Mouse (Mus musculus): ENCODE results near the gene Cast.

The Cast gene

DNA sequence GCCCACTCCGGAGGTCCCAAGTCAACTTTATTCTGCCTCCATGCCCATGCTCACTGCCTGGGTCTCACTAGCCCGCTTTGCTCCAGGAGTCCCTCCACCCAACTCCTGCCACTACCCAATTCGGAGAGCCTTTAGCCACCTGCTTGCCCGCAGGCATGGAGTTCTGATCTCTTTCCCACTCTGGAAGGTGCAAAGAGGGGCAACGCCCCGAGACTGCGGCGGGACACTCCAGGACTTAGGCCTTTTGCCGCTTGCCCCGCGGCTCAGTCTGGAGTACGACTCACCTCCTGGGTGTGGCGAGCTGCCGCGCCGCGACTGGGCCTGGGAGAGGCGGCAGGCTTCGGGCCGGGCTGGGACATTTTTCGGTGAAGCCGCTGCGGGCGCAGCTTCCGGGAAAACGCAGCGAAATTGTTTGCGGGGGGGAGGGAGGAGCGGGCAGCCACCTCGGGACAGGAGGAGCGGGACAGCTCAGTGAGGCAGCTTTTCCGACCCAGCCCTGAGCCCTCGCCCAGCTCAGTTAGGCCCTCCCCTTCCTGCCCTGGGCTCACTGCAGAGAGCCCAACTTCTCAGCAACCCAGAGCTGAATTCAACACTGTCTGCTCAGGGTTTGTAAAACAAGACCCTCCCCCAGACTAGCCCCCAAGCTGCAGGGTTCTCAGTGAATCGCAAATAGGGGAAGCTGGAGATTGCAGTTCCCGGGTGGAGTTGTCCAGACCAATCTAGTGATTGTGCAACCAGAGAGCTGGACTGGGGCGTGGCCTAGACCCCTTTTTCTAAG lies at the start of gene Cast:
TSS of gene Cast (minus strand) at position 659 of the 778 bp plus-strand sequence.
- peak; percentile 55 to 59 for DNase-seq

DNA sequence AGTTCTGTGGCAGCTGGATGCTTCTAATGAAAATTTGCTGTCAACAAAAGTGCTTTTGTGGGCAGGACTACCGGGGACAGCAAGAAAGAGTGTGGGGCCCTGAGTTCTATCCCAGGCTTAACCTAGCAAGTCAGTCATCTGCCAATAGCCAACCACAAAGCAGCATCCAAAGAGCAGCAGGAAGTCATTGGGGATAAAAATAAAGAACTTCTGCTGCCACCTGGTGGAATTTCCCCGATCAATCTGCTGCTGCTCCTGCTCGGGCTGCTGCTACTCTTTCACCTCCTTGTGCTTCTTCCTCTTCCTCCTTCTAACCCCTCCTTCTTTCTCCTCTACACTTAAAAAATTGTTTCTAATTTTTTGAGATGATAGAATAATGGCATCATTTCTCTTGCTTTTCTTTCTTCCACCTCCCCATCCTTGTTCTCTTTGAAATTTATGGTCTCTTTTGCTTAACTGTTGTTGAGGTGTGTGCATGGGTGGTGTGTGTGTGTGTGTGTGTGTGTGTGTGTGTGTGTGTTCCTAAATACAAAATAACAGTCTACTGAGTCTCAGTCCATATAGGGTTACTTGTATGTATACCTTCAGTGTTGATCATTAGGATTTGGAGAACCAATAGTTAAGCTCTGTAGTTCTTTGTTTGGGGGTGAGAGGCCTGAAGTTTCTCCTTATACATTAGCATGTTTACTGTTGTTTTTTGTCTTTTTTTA lies 45.9 kb upstream of the Cast start:
- DNase-seq = peak; percentile 68 to 72

DNA sequence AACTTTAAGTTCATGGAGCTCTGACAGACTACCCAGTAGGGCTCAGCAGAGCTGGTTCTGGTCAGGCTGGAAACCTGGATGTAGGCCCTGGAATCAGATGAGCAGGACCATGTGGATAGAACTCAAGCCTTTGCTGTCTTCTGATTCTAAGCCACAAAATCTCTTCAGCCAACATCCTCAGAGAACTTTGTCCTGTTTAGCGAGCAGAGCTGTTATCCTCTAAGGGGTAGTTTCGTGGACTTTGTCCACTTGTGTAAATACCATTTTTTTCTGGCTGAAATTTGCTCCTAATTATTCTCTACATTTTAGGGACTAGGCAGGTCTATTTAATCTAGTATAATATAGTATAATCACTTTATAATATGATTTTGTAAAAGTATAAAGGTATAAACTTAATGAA lies 42.2 kb upstream of the Cast start:
- no peak for DNase-seq

DNA sequence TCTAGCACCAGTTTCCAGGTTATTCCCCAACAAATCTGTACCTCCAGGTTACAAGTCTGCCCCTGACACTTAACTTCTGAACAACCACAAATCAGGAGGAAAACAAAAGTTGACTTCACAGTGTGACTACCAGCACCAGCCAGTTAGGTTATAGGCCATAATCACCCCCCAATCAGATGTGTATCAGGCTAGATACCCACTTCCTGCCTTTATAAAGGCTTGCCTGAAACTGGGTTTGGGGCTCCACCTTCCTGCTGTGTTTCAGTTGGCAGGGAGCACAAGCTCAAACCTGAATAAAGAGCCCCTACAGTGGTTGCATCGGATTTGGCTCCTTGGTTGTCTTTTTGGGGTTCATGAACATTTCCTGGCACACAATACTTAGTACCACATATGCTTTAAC lies 37.3 kb upstream of the Cast start:
- DNase-seq = no peak

DNA sequence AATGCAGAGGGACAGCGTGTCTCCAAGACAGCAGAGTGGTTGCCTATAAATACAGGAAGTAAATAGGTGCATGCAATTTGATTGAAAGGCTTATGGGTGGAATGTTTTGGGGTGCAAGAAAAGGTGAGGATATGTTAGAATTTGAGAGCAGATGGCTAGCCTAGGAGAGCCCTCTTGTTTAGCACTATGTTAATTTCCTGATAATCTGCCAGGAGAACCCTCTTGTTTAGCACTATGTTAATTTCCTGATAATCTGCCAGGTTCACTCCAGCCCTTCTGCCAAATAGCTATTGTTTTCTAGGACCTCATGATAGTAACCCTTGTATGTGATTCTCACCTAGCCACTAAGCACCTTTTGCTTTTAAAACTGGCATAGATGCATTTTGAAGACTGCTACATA lies 25.9 kb upstream of the Cast start:
- DNase-seq = no peak

DNA sequence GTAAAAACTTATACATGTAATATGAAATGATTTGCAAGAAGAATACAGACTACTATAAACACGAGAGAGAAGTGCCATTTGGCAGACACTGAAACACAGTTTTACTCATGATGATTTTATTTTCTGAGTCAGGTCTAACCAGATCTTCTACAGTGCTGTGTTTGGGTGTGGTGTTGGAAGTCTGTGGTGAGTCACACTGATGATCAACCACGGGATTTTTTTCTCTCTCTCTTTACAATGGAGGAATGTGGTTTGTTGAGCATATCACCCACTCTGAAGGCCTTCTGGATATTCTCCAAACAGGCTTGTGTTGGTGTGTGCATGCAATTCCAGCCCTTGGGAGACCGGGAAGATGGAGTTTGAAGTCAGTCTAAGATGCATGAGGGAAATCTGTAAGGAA lies 13.5 kb upstream of the Cast start:
- no peak for DNase-seq

DNA sequence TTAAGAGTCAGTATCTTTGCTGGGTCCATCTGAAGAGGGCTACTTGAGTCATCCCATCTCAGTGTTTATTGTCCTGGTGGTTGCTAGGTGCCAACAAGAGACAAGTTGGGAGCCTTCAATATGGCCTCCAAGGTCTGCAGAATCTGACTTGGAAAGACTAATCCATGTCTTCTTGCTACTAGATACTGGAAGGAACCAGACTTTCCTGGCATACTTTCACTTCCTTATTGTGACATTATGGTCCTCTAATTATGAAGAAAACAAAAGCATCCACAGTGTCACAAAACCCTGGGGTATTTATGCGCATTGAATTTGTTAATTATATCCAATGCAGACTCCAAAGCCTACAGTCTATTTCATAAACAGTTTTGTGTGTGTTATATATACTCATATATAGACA lies 7.1 kb upstream of the Cast start:
- no peak for DNase-seq

DNA sequence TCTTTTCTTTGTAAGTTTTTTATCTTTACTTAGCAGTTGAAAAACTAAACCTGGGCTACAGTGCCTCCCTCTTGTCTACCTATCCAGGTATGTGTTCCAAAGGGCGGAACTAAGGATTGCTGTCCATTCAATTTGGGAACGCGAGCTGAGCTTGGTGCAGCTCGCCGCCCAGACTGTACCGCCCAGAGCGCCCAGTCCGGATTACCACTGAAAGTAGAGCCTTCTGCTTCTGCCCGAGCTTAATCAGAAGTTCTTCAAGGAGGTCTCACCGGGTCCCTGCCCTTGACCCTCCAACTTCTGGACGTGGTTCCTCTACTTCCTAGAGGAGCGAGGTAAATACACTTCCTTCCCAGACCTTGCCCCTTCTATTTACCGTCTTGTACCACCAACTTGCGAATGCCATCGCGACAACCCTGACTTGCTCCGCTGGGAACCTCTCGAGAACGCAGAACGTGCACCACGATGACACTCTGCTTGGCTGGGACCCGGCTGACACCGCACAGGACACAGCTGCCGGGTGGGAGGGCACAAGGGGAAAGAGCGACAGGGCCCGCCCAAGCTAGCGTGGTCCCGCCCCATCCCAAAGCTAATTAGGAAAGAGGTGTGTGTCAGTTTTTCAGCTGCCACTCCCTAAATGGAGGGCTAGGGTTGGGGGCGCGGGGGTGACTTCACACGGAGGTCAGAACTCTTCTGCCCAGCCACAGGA lies 1.0 kb downstream of the Cast start:
- peak; percentile 83 to 85 for DNase-seq

DNA sequence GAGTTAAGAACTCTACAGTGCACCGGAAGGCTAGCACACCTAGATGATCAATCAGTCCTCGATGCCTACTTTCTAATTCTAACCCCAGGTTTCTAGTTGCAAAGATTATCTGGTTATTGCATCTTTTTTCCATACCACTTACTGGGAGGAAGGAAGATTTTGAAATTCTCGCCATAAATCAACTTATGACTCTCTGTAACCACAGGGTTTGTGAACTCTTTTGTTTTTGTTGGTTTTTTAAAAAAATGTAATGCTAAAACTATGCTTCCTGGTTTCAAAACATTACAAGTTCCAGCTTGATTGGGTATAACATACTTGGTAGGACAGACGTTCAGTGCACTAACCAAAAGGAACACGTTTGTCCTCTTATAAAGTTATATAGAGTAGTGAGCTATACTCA lies 1.7 kb downstream of the Cast start:
- no peak for DNase-seq

DNA sequence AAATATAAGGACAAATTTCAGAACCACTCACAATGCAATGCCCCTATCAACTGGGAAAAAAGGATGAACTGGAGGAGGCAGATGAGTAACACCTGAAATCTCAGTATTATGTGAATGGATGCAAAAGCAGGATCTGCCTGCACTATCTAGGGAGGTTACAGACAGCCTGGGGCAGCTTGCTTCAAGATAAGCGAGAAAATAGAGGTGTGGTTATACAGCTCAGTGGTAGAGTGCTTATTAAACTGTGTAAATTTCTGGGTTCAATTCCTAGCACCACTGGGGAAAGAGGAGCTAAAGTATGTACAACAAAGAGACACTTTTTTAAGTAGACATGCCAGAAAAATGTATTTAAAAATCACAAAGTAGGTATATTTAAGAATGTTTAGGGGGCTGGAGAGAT lies 14.2 kb downstream of the Cast start:
- no peak for DNase-seq

DNA sequence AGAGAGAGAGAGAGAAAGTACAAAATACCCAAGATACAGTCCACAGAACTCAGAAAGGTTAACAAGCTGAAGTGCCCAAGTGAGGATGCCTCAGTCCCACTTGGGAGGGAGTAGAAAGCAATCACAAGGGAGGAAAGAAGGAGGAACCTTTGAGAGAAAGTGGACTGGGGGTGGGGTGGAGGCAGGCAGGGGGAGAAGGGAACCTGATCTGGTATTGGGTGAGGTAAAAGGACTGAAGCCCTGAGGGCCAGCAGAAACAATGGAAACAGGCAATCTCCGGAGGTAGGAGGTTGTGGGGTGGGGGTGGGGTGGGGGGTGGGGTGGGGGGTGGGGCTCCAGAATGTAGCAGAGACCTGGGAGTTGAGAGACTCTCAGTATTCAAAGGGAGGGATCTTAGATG lies 20.9 kb downstream of the Cast start:
- DNase-seq = no peak

DNA sequence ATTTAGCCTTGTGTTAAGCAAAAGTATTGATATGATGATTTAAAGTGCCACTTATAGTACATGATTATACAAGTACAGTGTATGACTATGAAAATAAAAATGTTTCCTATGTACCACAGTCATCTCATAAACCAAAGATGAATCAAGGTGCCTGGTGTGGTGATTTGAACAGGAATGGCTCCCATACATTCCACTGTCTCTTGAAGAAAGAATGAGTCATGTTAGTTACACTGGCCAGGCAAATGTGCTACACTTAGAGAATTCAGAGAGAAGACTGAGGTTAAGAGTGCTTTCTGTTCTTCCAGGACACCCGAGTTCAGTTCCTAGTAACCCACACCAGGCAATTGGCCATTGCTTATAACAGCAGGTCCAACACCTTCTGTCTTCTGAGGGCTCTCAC lies 36.5 kb downstream of the Cast start:
- no peak for DNase-seq

DNA sequence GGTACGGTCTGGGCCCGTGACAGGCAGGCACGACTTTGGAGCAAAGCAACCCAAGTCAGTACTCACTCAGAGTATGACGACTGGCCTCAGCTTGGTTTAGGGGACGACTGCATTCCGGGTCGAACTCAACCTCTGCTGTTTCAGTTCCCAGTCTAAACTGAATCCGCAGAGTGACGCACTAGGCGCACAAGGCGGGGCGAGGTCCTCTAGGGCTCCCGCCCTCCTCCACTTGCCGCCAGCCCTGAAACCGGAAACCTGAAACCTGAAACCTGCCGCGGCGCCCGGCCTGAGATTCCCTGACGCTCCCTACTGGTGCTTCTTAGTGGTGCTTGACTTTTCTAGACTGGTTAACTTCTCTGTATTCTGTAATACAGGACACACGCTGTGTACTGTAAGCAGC lies 38.1 kb downstream of the Cast start:
- DNase-seq = peak; percentile 95 to 96

DNA sequence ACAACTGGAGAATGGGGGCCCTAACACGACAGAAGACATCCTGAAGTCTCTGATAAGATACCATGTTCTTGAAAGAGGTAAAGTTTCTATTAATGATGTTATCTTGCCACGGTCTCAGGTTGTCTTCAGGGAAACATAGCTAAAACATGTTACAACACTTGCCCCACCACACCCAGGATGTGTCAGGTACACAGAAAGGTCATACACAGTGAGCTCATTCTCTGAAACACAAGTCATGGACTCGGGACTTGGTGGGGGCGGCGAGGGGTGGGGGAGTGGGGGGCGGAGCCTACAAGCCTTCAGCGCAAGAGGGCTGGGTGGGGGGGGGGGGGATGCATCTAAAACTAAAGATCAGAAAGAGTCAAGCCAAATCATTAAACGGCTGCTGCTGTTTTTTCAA lies 38.7 kb downstream of the Cast start:
- DNase-seq = peak; percentile 37

DNA sequence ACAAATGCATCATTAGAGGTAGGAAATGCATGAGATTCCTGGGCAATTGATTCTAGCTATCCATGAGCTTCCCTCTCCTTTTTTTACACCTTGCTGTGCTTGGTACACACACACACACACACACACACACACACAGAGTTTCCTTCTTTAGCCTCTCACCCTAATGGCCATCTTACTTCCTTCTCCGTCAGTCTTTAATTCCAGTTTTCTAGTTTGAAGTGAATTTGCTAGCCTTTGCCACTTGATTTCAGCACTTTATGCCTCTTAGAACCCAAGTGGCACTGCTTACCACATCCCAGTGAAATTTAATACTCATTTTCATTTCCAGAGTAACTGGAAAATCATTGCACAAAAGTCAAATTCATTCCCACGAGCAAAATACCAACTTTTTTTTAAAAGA lies 41.4 kb downstream of the Cast start:
- DNase-seq = no peak

DNA sequence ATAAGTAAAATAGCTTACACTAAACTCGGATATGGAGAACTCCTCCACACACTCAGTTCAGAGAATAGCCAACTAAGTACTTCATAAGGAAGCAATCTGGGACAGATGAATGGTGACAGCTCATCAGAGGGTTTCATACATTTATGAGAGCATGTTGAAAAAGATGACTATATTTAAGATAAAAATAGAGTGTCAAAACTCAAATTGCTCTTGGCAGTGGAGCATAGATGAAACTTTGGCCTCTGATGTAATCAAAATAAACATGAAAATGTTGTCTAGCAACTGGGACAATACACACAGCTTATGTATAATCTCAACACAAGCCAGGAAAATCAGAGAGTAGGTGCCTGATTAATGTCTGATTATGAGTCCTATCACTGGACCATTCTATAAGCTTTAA lies 45.9 kb downstream of the Cast start:
- DNase-seq = no peak

DNA sequence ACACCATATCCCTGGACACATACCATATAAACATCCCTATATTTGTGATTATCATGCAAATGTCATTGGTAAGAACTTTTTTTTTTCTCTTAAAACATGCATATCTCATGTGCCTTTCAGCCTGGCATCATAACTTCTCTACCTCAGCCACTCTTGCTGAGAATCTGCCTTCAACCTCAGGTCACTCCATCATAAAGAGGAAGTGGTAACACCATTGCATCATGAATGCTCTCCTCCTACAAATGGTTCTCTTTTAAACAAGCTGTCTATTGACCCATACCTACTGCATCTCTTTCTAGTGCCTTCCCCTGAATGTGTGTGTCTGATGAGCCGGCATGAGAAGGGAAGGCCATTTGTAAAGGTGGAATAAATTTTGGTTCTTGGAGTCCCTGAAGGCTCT lies 49.5 kb downstream of the Cast start:
- DNase-seq = peak; percentile 3 to 7

DNA sequence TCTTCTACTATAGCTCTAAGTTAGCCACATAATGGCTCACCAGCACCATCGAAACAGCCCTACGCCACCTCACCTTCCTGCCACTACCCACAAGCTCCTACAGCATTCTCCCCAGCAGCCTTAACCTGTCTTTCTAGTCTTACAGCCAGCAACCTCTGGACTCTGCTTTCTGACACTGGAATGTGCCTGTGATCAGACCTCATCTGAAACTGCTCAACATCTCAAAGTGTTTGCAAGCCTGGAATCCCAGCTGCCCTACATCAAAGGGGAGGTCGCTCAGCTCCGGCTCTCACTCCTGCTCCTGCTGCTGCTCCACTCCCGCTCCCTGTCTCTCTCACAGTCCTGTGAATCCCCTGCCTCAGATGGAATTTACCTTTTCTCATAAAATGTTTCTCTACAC lies 65.4 kb downstream of the Cast start:
- DNase-seq = no peak

DNA sequence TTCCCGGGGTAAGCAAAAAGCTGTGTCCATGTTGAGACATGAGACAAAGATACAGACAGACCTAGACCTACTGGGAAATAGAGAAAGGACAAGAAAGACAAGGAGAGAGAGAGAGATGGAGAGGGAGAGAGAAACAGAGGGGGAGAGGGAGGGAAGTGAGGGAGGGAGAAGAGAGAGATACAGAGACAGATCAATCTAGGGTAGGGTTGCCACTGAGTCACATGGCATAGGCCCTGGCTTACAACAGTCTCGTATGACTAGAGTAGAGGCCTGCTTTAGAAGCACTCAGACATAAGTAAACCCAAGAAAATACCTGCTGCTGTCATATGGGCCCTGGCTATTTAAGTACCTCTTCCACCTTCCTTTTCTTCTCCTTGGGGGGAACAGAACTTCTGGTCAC lies 72.2 kb downstream of the Cast start:
- DNase-seq = no peak

DNA sequence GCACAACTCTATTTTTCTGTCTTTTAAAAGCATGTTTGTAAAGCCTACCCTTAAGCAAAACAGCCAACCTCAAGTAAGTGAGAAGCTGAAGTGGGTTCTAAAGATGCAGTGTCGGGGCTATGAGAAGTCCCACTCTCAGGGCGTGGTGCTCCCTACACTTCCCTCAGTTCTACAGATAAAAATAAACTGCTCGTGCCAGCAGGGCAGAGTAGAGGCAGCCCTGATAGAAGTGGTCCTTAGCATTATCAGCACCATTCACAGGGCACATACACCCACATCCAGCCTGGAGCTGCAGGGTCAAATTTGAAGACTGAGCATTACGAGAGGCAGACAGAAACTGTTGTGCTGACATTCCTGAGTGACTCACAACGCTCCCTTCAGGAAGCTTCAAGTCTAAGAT lies 72.8 kb downstream of the Cast start:
- DNase-seq = no peak

DNA sequence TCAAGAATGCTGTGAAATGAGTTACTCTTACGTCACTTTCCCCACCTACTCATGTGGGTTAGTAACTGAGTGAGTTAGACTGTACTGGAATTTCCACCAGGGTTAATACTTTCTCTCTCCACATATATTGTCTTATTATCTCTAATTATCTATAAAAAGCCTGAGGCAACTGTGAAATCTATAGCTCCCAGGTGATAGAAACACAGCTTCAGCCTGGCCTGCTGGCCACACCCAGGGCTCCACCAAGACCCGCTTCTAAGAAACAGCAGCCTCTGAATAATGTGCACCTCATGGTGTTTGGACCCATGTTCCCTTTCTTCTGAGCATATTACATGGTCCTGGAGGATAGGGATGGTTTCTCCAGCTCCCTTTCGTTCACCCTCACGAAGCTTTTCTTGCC lies 74.9 kb downstream of the Cast start:
- no peak for DNase-seq

DNA sequence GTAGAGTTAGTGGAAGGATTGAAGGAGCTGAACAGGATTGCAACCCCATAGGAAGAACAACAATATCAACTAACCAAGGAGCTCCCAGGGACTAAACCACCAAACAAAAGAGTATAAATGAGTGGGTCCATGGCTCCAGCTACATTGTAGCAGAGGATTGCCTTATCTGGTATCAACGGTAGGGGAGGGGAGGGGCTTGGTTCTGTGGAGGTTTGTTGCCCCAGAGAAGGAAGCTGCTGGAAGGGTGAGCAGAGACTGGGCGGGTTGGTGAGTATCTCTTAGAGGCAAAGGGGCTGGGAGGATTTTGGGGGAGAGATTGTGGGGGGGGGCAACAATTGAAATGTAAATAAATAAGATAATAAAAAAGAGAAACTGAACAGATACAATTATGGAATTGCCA lies 89.6 kb downstream of the Cast start:
- DNase-seq = no peak

DNA sequence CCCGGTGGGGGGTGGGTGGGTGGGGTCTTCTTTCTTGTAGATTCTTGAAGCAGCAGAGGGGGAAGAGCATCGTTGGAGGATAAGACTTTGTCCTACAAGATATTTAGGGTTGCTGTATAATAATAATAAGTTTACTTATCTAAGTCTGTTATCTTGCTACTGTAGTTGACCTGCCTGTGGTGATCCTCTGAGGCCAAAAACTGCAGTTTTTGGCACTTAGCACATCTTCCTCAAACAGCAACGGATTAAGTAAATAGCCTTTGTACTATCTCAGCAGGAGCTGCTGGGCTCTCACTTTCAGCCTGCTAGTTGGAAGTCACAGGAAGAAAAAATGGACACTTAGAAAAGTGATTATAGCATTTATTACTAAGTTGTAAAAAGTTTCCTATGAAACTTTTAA lies 112.4 kb downstream of the Cast start:
- DNase-seq = no peak
